Mouse (Mus musculus) lung, postnatal 10 days (tissue): ENCODE data around the gene Atp6ap1.

Source experiments
- DNase-seq: peaks from one replicate; pipeline ENCODE4 v3.0.0; 2021

Atp6ap1 gene

DNA sequence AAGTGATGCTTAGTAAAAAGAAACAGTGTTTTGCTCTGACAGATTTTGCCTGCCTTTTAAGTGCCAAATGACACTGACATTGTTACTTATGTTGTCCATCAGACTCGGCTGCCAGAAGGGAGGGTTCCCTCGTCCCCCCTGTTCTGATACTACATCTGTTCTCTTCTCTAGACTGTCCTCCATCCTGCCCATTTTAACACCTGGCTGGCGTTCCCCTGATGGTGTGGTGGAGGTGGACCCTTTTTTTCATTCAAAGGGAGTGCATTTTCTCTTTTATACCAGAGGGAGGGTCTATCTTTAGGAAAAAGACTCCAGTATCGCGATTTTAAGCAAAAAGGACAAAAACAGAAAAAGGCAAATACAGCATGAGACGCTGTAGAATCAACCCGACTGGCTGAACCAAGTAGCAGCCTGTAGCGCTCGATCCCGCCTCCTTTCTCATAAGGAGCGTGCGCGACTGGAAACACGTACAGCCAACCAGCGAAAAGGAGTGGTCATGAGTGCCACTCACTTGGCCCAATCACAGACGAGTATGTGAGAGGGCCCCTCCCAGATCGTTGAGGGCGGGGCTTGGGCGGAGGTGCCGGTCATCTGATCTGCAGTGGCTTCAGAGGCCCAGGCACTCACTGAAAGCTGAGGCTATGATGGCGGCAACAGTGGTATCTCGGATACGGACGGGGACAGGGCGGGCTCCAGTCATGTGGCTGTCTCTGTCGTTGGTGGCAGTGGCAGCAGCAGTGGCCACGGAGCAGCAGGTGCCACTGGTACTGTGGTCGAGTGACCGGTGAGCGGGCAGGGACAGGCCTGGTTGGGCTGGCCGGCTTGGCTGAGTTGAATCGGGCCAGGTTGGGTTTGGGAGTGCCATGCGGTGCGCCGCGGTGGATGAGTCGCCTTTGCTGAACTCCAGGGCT lies at the start of gene Atp6ap1:
Atp6ap1 (plus strand) TSS at position 560 of the 911 bp plus-strand sequence.
- DNase-seq: peak; percentile 97

- DNase-seq: peak; percentile 79
Measured at GRCm38 (mm10) chrX:74248651-74249050, 48.2 kb upstream of the Atp6ap1 start.

- DNase-seq: peak; percentile 78
Measured at GRCm38 (mm10) chrX:74249615-74250014, 47.3 kb upstream of the Atp6ap1 start, which contains the start of gene Flna. TSS of gene Flna (minus strand) at chrX:74249820.

DNA sequence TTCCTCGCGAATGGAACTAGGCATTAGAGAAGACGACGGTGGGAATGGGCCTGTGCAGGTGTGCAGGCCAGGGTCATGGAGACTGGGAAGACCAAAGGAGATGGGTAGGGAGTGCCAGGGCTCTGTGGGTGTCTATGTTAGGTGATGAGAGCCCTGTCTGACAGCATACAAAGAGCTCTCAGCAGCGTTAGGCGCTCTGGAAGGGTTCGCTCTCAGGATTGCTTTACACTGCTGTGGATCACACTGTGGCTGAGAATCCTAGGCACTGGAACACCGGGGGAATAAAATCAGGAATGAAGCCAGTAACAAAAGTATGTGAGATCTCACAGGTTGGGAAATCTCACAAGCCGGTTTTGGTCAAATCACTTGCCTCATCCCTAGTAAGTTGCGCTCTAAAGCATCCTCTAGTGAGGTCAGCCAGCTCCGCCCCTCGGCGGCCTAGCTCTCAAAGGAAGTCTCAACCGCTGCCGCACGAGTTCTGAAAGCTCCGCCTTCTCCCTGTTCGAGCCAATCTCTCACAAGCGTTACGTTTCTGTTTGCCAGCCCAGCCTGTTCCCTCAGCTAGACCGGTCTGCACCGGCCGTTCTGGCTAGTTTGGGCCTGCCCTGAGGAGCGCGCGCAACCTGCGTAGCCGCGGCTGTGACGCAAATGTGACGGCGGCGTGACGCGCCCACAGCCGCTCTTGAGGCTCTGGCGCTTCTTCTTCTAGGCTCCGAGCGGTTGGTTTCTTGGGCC lies 42.6 kb upstream of the Atp6ap1 start, which contains the start of gene Emd:
Emd (plus strand) TSS at position 535 of the 735 bp plus-strand sequence.
- DNase-seq: peak; percentile 95

GRCm38 (mm10) chrX:74254888-74255565 lies 41.9 kb upstream of the Atp6ap1 start:
- no peak for DNase-seq

DNA sequence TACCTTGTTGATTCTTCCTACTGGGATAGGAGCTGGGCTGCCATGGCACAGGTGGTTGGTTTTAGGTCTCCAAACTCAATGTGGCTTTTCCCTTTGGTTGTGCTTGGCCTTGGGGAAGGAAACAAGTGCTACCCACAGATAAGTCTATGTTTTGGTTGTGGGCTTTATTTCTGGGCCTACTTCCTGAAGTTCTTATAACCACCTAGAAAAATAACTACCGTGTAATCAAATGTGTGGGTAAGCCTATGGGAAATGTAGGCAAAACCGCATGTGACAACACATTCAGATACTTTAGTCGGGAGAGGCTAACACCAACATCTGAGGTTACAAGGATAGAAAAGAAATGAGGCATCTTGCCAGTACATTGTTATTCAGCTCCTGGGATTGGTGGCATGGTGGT lies 39.2 kb upstream of the Atp6ap1 start:
- no peak for DNase-seq

GRCm38 (mm10) chrX:74269736-74270061 lies 27.2 kb upstream of the Atp6ap1 start:
- DNase-seq: no peak

DNA sequence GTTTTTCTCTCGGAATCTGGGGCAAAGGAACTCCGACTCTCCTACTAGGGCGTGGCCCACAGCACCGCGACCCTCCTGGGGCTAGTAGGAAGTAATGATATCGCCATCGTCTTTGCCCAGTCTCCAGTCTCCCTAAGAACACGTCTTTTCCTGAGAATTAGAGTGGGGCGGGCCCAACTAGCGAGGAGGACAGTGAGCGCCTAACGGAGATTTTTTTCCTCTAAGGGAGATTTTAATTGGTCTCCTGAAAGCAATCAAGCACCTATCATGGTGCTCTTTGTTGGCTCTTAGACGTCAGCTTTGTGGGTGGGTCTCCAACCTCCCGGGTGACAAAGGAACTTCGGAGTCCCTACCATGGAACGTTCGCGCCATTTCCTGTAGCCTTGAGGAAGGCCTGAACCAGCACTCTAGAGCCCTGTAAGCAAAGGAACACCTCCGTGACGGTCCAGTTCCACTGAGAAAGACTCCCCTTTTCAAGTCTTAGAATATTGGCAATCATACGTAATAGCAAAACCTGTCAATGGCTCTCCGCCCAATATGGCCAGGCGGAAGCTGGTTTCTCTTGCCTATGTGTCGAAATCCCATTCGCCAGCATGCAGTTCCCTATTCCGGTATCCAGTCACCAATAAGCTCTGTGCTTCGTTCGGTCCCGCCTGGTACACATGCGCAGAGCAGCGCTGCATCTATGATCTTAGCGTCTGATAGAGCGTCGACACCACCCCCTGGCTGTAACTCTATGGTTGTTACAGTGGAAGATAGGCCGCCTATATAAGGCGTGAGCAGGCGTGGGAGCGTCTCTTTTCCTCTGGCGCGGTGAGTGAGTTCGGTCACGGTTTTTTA lies 26.6 kb upstream of the Atp6ap1 start, which contains the start of gene Rpl10:
Rpl10 (plus strand) TSS at position 751 of the 840 bp plus-strand sequence.
- peak; percentile 95 for DNase-seq

DNA sequence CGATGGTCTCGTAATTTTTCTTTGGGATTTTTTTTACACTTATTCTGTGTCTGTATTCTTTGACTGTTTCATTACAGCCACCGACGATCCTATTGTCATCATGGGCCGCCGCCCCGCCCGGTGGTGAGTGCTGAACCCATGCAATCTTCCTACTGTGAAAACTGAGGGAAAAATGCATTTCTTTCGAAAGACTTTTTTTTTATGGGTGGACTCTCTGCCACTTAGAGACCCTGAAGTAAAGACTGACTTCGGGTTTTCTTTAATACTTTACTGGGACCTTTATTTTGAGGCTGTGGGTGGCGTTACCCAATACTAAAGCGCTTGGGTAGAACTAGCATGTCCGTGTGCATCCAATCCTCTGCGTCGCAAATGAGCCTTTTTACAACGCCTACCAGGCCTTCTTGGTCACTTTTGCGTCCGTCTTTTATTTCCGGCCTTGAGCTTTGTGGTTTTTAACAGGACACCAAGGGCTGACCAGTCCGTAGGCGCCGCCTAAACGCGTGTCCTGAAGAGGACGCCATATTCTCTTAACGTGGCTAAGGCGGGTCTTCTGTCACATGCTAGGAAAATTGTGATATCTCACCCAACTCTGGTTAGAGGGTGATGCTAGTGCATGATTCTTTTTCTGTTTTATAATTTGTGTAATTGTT lies 25.9 kb upstream of the Atp6ap1 start:
- peak; percentile 59 for DNase-seq

DNA sequence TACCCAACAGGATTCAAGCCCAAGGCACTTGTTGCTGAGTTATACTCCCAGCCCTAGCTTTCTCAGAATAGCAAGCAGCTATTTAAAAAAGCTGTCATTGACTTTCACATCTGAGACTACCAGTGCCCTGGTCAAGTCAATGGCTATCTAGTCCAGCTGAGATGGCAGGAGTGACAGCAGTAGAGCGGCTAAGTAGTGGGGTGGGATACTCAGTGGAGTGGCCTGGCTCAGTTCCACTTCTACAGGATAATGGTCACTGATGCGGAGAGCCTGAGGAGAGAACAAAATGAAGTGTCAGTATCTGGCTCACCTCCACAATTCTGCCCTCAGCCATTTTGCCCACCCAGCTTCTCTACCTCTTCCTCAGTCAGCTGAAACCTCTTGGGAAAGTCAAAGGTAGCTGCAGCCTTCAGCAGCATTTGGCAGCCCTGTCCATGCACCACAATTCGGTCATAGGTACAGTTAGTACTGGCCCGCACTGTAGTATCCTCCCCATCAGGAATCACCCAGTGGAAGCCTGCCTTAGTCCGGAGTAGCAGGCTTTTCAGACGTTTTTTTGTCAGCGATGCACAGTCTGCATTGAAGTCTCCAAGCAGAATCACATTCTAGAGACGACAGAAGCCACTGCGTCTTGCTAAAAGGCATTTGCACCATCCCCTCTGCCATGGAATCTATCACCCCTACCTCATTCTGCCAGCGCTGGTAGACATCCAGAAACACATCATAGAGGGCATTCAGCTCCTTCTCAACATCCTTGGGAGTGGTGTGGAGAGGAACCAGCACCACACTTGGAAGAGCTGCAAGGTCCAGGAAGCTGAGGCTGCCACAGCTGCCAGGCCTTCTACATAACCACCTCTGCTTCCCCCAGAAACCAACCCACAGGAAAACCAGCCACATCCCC lies 23.2 kb upstream of the Atp6ap1 start:
- no peak for DNase-seq

GRCm38 (mm10) chrX:74277916-74278315 lies 19.0 kb upstream of the Atp6ap1 start:
- no peak for DNase-seq

GRCm38 (mm10) chrX:74281041-74281731 lies 15.7 kb upstream of the Atp6ap1 start:
- DNase-seq: no peak

DNA sequence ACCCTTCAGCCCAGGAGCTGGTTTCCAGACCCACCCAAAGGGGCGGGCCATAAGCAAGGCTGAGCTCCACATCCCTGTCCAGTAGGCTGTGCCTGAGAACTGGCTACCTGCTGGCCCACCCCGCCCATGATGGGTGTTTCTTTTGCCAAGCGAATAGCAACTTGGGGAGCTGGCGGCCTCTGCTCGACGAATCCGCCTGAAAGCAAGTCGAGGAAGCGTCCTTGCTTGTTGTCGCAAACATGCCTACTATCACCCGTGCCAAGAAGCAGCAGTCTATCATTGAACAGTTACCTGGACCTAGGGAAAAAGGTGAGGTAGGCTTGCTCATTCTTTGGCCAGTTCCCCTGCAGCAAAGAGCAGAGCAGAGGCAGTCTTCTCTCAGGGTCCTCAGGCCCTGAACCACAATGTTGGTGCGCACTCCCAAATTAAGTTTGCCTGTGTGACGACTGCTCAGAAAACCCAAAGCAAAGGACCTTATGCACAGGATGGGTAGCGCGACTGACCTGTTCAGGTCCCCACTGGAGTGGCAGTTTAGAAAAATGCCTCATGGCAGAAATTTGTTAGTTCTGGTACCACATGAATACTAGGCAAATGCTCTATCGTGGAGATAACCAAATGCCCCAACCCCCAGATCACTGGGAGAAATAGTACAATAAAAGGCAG lies 15.0 kb upstream of the Atp6ap1 start, which contains the start of the genes Taz and Dnase1l1:
Taz (plus strand) TSS at position 181 of the 663 bp plus-strand sequence.
Dnase1l1 (minus strand) TSS at position 606 of the 663 bp plus-strand sequence.
- peak; percentile 92 for DNase-seq

DNA sequence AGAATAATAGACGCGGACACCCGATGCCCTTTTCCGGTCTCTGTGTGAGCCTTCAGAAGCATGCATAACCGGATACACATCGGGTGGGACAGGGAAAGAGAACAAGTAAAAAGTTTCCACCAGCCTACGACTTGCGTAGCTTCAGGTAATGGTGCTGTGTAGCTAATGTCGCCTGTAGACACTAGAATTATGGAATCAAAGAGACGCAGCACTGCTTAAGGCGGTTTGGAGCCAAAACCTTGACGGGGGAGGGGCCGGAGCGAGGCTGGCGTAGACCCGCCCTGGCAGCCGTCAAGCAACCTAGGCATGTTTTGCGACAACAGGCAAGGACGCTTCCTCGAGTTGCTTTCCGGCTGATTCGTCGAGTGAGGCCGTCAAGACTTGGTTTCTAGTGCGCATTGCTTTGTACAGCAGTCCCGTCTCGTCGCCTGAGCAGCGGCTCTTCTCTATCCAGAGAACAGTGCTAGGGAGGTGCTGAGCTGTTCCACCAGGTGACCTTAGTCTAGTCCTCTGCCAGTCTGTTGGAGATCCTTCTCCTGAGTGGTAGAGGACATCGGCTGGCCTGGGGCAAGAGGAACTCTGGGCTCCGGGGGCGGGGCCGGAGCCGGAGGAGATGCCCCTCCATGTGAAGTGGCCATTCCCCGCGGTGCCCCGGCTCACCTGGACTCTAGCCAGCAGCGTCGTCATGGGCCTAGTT lies 14.4 kb upstream of the Atp6ap1 start:
- peak; percentile 93 for DNase-seq

- no peak for DNase-seq
Measured at GRCm38 (mm10) chrX:74283092-74283437, 13.8 kb upstream of the Atp6ap1 start.

- DNase-seq: no peak
Measured at GRCm38 (mm10) chrX:74293431-74293830, 3.5 kb upstream of the Atp6ap1 start.

GRCm38 (mm10) chrX:74298348-74298747 lies 1.5 kb downstream of the Atp6ap1 start:
- no peak for DNase-seq

GRCm38 (mm10) chrX:74299721-74300120 lies 2.8 kb downstream of the Atp6ap1 start:
- DNase-seq: no peak
